Comparison of ENCODE assay signal across 8 mouse cellular contexts in genomic region chr11:67456029-67456428, GRCm38 (mm10). TPM values are rescaled to one million over a fixed set of nuclear protein-coding genes. Genes with fewer than 3 reads are reported as not detected.
DNase-seq lines count a peak whose midpoint lies in the region; ATAC-seq lines count a peak whose summit lies in the region.

No protein-coding gene starts in this region.

- intact Hi-C loops in left cerebral cortex, postnatal 4 days (cut with DNase I) = loop anchor here (5.0 to 10.0 kb wide), 2 partner anchors 81 to 344 kb away; no protein-coding TSS in a partner anchor

- 21% methylated on average over 7 of the region's 7 CpGs for WGBS in embryonic facial prominence, embryonic 12.5 days
- 18% methylated on average over 7 of the region's 7 CpGs for WGBS in hindbrain, embryonic 16.5 days

- no peak overlapping the region for H3K27ac ChIP-seq in embryonic facial prominence, embryonic 12.5 days
- H3K27ac ChIP-seq in hindbrain, embryonic 16.5 days (ENCODE audit: low read depth, low read length) = no peak overlapping the region

- H3K36me3 ChIP-seq in embryonic facial prominence, embryonic 12.5 days = no peaks in the 10 kb centered on the region
- no peaks in the 10 kb centered on the region for H3K36me3 ChIP-seq in hindbrain, embryonic 16.5 days (ENCODE audit: control insufficient read depth, insufficient read depth, low read length)

- H3K4me3 ChIP-seq in embryonic facial prominence, embryonic 12.5 days = peak overlapping the region; percentile 73
- peak overlapping the region; percentile 75 for H3K4me3 ChIP-seq in hindbrain, embryonic 16.5 days (ENCODE audit: low read length)

- ATAC-seq in embryonic facial prominence, embryonic 12.5 days (ENCODE audit: insufficient number of reproducible peaks, insufficient read depth, low FRiP score, low TSS enrichment) = no peak
- ATAC-seq in hindbrain, embryonic 16.5 days = no peak

- peaks cover 28% of the 10 kb centered on the region for H3K27me3 ChIP-seq in embryonic facial prominence, embryonic 12.5 days
- no peaks in the 10 kb centered on the region for H3K27me3 ChIP-seq in hindbrain, embryonic 16.5 days (replicated peaks; ENCODE audit: control insufficient read depth, insufficient read depth, low read length)

- DNase-seq in layer of hippocampus, adult 11-12 months (ENCODE audit: low spot score) = peak; percentile 52
- DNase-seq in layer of hippocampus, adult 9-10 months (ENCODE audit: low spot score) = no peak
- DNase-seq in lung, postnatal 14 days = peak; percentile 20
- no peak for DNase-seq in gastrocnemius, postnatal 4 days (ENCODE audit: low spot score in 2 of 2)
- DNase-seq in cerebellum, adult 11 months = no peak
- no peak for DNase-seq in left cerebral cortex, postnatal 4 days

- peak overlapping the region; percentile 98 for H3K4me2 ChIP-seq in embryonic facial prominence, embryonic 12.5 days (replicated peaks)
- peak overlapping the region; percentile 96 for H3K4me2 ChIP-seq in hindbrain, embryonic 16.5 days (ENCODE audit: low read length)

- H3K4me1 ChIP-seq in embryonic facial prominence, embryonic 12.5 days = peaks cover under 1% of the 10 kb centered on the region; the same call in 1 of the 2 replicates
- H3K4me1 ChIP-seq in hindbrain, embryonic 16.5 days (ENCODE audit: control insufficient read depth, insufficient read depth, low read depth, low read length) = peaks cover 9% of the 10 kb centered on the region

- peak overlapping the region; percentile 65 for H3K9ac ChIP-seq in embryonic facial prominence, embryonic 12.5 days
- H3K9ac ChIP-seq in hindbrain, embryonic 16.5 days (ENCODE audit: low read depth, low read length) = peak overlapping the region; percentile 87

- no peaks in the 10 kb centered on the region for H3K9me3 ChIP-seq in embryonic facial prominence, embryonic 12.5 days
- H3K9me3 ChIP-seq in hindbrain, embryonic 16.5 days (ENCODE audit: control insufficient read depth, low read length) = no peaks in the 10 kb centered on the region

RNA-seq across cellular contexts. Expression of gene Gas7, which starts 0.8 kb away (rescaled TPM):
- 5.5 and 6.0 TPM in 2 replicates for polyA plus RNA-seq in embryonic facial prominence, embryonic 12.5 days (2016; fragmentation: Nextera tagmentation; extraction: Ambion mirVana)
- 31.0 and 34.8 TPM in 2 replicates for polyA plus RNA-seq in hindbrain, embryonic 16.5 days (2015; fragmentation: Nextera tagmentation; extraction: Ambion mirVana)
- total RNA-seq in gastrocnemius, postnatal 4 days (2021) = 10 to 100 TPM; 60.5 to 63.7 TPM
- total RNA-seq in left cerebral cortex, postnatal 4 days (2021) = 100 to 1,000 TPM; 371 to 375 TPM

Comparison
In these comparisons a context has a peak if more than half of its experiments do, and no peak if none do; other contexts are left out.
1. DNase-seq: peak in layer of hippocampus, adult 11-12 months (single experiment) and lung, postnatal 14 days (single experiment); none in layer of hippocampus, adult 9-10 months (single experiment), gastrocnemius, postnatal 4 days (0 of 2), cerebellum, adult 11 months (single experiment) and left cerebral cortex, postnatal 4 days (single experiment).
2. RNA of gene Gas7, which starts 0.8 kb away (total RNA-seq): 371 to 375 TPM in left cerebral cortex, postnatal 4 days; 60.5 to 63.7 TPM in gastrocnemius, postnatal 4 days; every median in the first group is over 4 times any median in the second.